Mouse (Mus musculus) G1E (cell line): ENCODE data around the gene F2rl2.

Experiments
- CTCF ChIP-seq: IDR thresholded peaks from 2 replicates; pipeline ENCODE4 v1.5.1; 2012; ENCODE audit warnings: low read depth, low read length, inconsistent platforms, mixed read lengths
- GATA1 ChIP-seq: IDR thresholded peaks from 2 replicates; pipeline ENCODE4 v1.6.1; 2012; ENCODE audit warnings: borderline replicate concordance, low read length, inconsistent platforms, mixed read lengths
- POLR2AphosphoS5 ChIP-seq: IDR thresholded peaks from 2 replicates; pipeline ENCODE4 v1.6.1; 2012; ENCODE audit warnings: low read depth, low read length, inconsistent platforms; ENCODE audit not compliant: insufficient replicate concordance
- TAL1 ChIP-seq: conservative IDR thresholded peaks from 2 replicates; pipeline ENCODE4 v1.6.1; 2012; ENCODE audit warnings: low read depth, low read length, inconsistent platforms, mixed read lengths

DNA sequence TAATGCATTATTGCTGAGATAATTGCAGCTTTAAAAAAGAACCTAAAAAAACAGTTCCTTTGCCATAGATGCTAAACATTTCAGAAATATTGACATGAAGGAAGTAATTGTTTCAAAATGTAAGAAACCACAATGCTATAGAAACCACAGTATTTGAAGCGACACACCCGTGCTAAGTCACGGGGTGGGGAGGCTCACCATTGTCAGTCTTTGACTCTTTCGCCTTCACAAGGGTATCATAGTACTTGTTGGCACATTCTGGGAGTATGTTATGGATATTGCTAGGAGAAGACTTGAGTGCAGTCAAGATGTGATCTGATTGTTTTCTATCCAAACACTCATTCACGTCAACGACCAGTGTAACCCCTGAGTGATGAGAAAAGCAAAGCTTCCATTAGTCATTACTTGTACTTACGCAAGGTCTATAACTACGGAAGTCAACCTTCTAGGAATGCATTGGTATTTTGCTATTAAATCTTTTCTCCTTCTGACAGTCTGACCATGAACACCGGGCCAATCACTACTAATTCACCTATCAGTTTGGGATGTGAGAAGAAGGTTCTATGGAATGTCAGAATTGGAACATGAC lies 11.9 kb upstream of the F2rl2 start:
- no peak for TF ChIP-seq CTCF
- TF ChIP-seq GATA1: no peak
- no peak for TF ChIP-seq TAL1
- TF ChIP-seq POLR2AphosphoS5: no peak
